Mouse (Mus musculus) cerebellum, adult 2 months (tissue): ENCODE results near the gene 2700049A03Rik.

Experiments used
- CTCF ChIP-seq: fragments of 200-500 bp; IDR thresholded peaks from 2 replicates; pipeline ENCODE4 v1.5.1; 2011; ENCODE audit warnings: low read depth, mild to moderate bottlenecking, control low read depth, low read length, moderate library complexity, borderline replicate concordance; ENCODE audit not compliant: insufficient read depth
- POLR2A ChIP-seq: fragments of 200-500 bp; IDR thresholded peaks from 2 replicates; pipeline ENCODE4 v1.6.1; 2011; ENCODE audit warnings: low read length, control low read depth, borderline replicate concordance; ENCODE audit not compliant: insufficient read depth

DNA sequence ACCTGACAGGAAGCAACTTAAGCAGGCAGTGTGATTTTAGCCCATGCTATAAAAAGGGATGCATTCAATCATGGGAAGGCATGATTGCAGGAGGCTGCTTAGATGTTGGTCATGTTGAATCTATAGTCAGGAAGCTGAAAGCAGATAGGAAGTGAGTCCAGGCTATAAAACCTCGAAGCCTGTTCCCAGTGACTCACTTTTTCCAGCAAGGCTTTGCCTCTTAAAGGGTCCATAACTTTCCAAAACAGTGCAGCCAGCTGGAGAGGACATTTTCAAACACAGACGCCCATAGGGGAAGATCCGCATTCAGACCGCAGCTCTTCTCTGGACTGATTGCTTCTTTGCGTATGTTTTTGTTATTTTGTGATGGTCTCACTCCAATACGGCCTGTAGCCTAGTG lies 18.3 kb downstream of the 2700049A03Rik start:
- no peak for TF ChIP-seq CTCF
- TF ChIP-seq POLR2A, result no peak
